Mouse (Mus musculus): Measurements from ENCODE around the gene Cyp2c23. TPM values are rescaled to one million over a fixed set of nuclear protein-coding genes. Genes with fewer than 3 reads are reported as not detected.
A peak's percentile ranks its signal among the peaks of the same experiment; 100 is the strongest.

Cyp2c23 gene
- polyA plus RNA-seq (2016; fragmentation: Nextera tagmentation; extraction: Ambion mirVana): not detected in 2 replicates

DNA sequence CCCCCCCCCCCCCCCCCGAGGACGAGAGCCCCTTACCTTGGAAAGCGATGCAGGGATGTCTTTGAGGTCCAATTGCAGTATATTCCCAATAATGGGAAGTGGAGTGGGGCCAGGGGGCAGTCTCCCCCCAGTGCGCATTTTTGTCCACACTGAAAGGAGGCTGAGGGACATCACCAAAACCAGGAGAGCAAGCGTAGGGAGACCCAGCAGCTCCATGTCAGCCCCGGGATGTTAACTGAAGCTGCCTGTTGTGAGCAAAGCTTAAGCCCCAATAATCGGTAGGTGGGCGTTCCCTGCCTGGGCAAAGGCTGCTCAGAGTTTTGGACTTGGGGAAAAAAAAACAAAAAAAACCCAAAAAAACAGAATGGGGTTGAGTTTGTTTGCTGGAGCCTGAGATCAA lies at the start of gene Cyp2c23:
TSS of gene Cyp2c23 (minus strand) at position 237 of the 400 bp plus-strand sequence.
- peaks cover 6% of the 10 kb centered on the region for H3K4me1 ChIP-seq
- 70% methylated on average over 8 of the region's 8 CpGs for WGBS
- H3K27me3 ChIP-seq (replicated peaks; ENCODE audit: low read depth, poor library complexity, severe bottlenecking): no peaks in the 10 kb centered on the region
- DNase-seq (ENCODE audit: low spot score): no peak
- no peaks in the 10 kb centered on the region for H3K36me3 ChIP-seq (replicated peaks)
- no peaks in the 10 kb centered on the region for H3K9me3 ChIP-seq
- H3K27ac ChIP-seq (replicated peaks): no peak within 1 kb of the TSS
- no peak within 1 kb of the TSS for H3K4me3 ChIP-seq

DNA sequence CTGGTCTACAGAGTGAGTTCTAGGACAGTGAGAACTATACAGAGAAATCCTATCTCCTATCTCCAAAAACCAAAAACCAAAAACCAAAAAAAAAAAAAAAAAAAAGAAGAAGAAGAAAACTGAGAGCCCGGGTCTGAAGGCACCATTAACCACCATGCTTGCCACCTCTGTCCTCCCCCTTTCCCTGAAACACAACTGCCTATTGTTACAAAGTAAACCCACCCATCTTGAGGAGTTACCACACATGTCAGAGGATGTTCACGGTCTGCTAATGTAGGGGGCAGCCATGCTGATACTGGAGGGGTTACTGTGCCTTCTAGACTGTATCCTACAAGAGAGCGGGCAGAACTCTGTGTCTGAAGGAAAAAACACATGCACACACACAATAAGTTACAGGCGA lies 48.0 kb upstream of the Cyp2c23 start:
- H3K4me3 ChIP-seq: no peak overlapping the region
- no peaks in the 10 kb centered on the region for H3K9me3 ChIP-seq
- H3K36me3 ChIP-seq (replicated peaks): peaks cover 81% of the 10 kb centered on the region
- WGBS: 83% methylated on average over 4 of the region's 4 CpGs
- no peak for DNase-seq (ENCODE audit: low spot score)
- 0 out of 2 replicates have a peak, but pooled peaks cover 4% of the 10 kb centered on the region for H3K4me1 ChIP-seq
- H3K27ac ChIP-seq (replicated peaks): no peak overlapping the region
- H3K27me3 ChIP-seq (replicated peaks; ENCODE audit: low read depth, poor library complexity, severe bottlenecking): no peaks in the 10 kb centered on the region

GRCm38 (mm10) chr19:44076457-44076856 lies 47.4 kb upstream of the Cyp2c23 start:
- WGBS: 76% methylated on average over 9 of the region's 9 CpGs
- DNase-seq (ENCODE audit: low spot score): peak; percentile 10
- Histone ChIP-seq H3K27me3 (replicated peaks; ENCODE audit: low read depth, poor library complexity, severe bottlenecking) (no peaks in the 10 kb centered on the region), H3K4me3 (no peak overlapping the region), H3K9me3 (no peaks in the 10 kb centered on the region), H3K27ac (replicated peaks) (no peak overlapping the region), H3K36me3 (replicated peaks) (peaks cover 78% of the 10 kb centered on the region), H3K4me1 (0 out of 2 replicates have a peak, but pooled peaks cover 4% of the 10 kb centered on the region)

DNA sequence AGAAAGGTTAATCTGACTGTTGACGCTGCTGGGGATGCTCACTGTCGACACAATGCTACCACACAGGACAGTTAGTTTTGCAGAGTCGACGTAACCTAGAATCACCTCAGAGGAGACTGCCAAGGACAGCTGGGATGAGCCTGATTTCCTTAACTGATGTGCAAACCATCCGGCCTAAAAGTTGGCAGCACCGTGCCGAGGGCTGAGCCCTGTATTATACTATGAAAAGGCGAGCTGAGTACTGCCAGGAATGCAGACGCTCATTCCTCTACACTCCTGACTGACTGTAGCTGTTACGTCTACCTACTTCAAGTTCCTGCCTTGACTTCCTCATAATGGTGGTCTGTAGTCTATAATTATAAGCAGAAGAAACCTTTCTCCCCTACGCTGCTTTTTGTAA lies 46.0 kb upstream of the Cyp2c23 start:
- WGBS: 86% methylated on average over 11 of the region's 11 CpGs
- Histone ChIP-seq H3K9me3 (no peaks in the 10 kb centered on the region), H3K4me3 (no peak overlapping the region), H3K27me3 (replicated peaks; ENCODE audit: low read depth, poor library complexity, severe bottlenecking) (no peaks in the 10 kb centered on the region), H3K4me1 (peaks cover 6% of the 10 kb centered on the region; the same call in 1 of the 2 replicates), H3K36me3 (replicated peaks) (peaks cover 70% of the 10 kb centered on the region), H3K27ac (replicated peaks) (no peak overlapping the region)
- no peak for DNase-seq (ENCODE audit: low spot score)

DNA sequence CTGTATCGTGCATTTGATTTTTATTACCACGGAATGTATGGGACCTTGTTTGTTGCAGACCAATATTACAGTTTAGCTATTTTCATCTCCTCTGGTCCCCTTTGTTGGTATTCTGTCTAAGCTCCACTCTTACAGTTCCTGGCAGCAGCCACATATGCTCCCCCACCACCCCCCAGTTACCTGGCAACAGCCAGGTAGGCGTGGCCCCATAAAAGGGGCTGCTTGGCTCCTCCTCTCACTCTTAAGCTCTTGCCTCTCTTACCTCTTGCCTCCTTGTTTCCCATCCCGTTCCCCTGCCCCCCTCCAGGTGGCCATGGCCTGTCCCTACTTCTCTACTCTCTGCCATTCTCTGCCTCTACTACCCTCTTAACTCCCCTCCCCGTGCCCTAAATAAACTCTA lies 42.2 kb upstream of the Cyp2c23 start:
- H3K9me3 ChIP-seq: no peaks in the 10 kb centered on the region
- 62% methylated on average over 5 of the region's 5 CpGs for WGBS

DNA sequence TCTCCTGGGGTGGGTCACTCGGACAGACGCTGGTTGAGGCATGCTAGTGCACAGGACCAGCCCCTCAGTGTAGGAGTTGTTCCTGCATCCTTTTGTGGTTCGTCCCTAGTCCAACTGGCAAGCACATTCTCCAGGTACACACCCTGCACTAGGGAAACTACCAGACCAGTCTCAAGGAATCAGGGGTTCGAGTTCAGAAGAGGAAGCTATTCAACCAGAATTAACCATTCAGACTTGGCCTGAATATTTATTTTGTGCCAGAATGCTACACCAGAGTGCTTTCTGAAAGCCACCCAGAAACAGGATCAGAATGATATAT lies 40.9 kb upstream of the Cyp2c23 start:
- peaks cover 15% of the 10 kb centered on the region for H3K4me1 ChIP-seq
- H3K27ac ChIP-seq (replicated peaks): peak overlapping the region; percentile 84
- WGBS: 12% methylated on average over 4 of the region's 4 CpGs
- H3K9me3 ChIP-seq: no peaks in the 10 kb centered on the region
- peak overlapping the region; percentile 84 for H3K4me3 ChIP-seq
- no peak for DNase-seq (ENCODE audit: low spot score)
- peaks cover 23% of the 10 kb centered on the region for H3K36me3 ChIP-seq (replicated peaks)
- H3K27me3 ChIP-seq (replicated peaks; ENCODE audit: low read depth, poor library complexity, severe bottlenecking): 0 out of 2 replicates have a peak, but pooled peaks cover 6% of the 10 kb centered on the region

More for the DNA sequence above, 42.2 kb upstream of the Cyp2c23 start:
- H3K4me3 ChIP-seq: no peak overlapping the region
- H3K27ac ChIP-seq (replicated peaks): no peak overlapping the region
- peaks cover 15% of the 10 kb centered on the region for H3K4me1 ChIP-seq
- H3K36me3 ChIP-seq (replicated peaks): peaks cover 32% of the 10 kb centered on the region
- 0 out of 2 replicates have a peak, but pooled peaks cover 6% of the 10 kb centered on the region for H3K27me3 ChIP-seq (replicated peaks; ENCODE audit: low read depth, poor library complexity, severe bottlenecking)
- DNase-seq (ENCODE audit: low spot score): no peak

DNA sequence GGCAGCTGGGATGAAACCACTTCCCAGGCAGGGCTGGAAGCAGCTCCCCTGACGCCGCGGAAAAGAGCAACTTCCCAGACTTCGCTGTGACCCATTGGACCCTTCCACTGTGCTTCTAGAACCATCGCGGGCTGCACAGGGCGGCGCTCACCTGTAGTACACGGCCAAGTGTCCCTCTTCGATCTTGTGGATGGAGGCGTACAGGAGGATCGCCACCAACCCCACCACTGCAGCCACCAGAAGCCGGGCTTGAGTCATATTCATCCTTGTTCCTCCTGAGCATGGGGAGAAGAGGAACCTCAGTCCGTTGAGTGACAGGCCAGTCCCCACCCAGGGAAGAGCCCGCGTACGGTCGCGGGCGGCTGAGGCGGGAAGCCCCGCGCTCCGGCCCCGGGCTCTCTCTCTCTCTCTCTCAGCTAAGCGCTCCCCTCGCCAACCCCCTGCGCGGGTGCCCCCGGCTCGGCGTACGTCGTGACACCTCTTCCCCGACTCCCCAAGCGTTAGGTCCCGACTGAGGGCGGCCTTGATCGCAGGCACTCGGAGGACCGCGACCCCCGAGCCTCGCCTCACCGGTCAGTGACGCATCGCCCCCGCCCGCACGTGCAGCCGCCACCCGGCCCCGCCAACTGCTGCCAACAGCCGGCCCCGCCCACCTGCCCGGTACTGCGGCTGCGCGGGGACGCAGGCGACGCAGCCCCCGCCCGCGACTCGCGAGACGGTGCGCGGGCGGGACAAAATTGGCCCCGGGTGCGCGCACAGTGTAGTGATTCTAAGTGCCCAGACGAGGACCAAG lies 40.3 kb upstream of the Cyp2c23 start, which contains the start of gene Erlin1:
TSS of gene Erlin1 (minus strand) at position 665 of the 793 bp plus-strand sequence.
- WGBS: under 1% methylated on average over 75 of the region's 75 CpGs
- DNase-seq (ENCODE audit: low spot score): peak; percentile 92
- peak within 1 kb of the TSS; percentile 84 for H3K27ac ChIP-seq (replicated peaks)

DNA sequence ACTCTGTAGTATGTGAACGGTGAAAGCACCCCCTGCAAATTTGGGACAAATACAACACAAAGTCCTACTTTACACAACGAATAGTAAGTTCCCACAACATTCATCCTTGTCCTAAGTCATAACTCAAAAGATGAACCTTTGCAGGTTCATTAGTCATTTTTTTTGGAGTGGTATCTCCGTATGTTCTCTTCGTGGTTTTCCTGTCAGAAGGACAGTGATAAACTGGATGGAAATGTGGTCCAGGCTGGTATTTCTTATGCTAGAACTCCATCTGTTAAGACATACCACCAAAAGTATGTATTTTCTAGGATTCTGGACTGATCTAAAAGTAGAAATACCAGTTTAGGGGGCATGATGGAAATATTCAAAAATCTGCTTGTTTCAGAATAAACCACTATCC lies 39.2 kb upstream of the Cyp2c23 start:
- peak overlapping the region; percentile 84 for H3K4me3 ChIP-seq
- peaks cover 27% of the 10 kb centered on the region for H3K36me3 ChIP-seq (replicated peaks)
- 87% methylated on average over 4 of the region's 4 CpGs for whole genome bisulfite sequencing
- H3K9me3 ChIP-seq: no peaks in the 10 kb centered on the region
- H3K4me1 ChIP-seq: peaks cover 15% of the 10 kb centered on the region
- DNase-seq (ENCODE audit: low spot score): no peak
- no peak overlapping the region for H3K27ac ChIP-seq (replicated peaks)
- 0 out of 2 replicates have a peak, but pooled peaks cover 6% of the 10 kb centered on the region for H3K27me3 ChIP-seq (replicated peaks; ENCODE audit: low read depth, poor library complexity, severe bottlenecking)

More for the DNA sequence above, 40.3 kb upstream of the Cyp2c23 start, which contains the start of gene Erlin1:
- no peaks in the 10 kb centered on the region for H3K9me3 ChIP-seq
- H3K4me1 ChIP-seq: peaks cover 15% of the 10 kb centered on the region
- 0 out of 2 replicates have a peak, but pooled peaks cover 6% of the 10 kb centered on the region for H3K27me3 ChIP-seq (replicated peaks; ENCODE audit: low read depth, poor library complexity, severe bottlenecking)
- peaks cover 22% of the 10 kb centered on the region for H3K36me3 ChIP-seq (replicated peaks)
- peak within 1 kb of the TSS; percentile 84 for H3K4me3 ChIP-seq

- H3K4me1 ChIP-seq: peaks cover 15% of the 10 kb centered on the region
- H3K27ac ChIP-seq (replicated peaks): no peak overlapping the region
- no peaks in the 10 kb centered on the region for H3K9me3 ChIP-seq
- 79% methylated on average over 9 of the region's 9 CpGs for WGBS
- H3K36me3 ChIP-seq (replicated peaks): peaks cover 23% of the 10 kb centered on the region
- no peak for DNase-seq (ENCODE audit: low spot score)
- 0 out of 2 replicates have a peak, but pooled peaks cover 6% of the 10 kb centered on the region for H3K27me3 ChIP-seq (replicated peaks; ENCODE audit: low read depth, poor library complexity, severe bottlenecking)
- H3K4me3 ChIP-seq: no peak overlapping the region
These were observed 38.5 kb upstream of the Cyp2c23 start for GRCm38 (mm10) chr19:44067323-44068049.

GRCm38 (mm10) chr19:44064734-44065133 lies 35.7 kb upstream of the Cyp2c23 start:
- Histone ChIP-seq H3K9me3 (no peaks in the 10 kb centered on the region), H3K36me3 (replicated peaks) (peaks cover 33% of the 10 kb centered on the region), H3K27me3 (replicated peaks; ENCODE audit: low read depth, poor library complexity, severe bottlenecking) (0 out of 2 replicates have a peak, but pooled peaks cover 6% of the 10 kb centered on the region), H3K4me1 (peaks cover 11% of the 10 kb centered on the region), H3K27ac (replicated peaks) (no peak overlapping the region), H3K4me3 (no peak overlapping the region)
- no peak for DNase-seq (ENCODE audit: low spot score)
- WGBS: 91% methylated on average over 2 of the region's 2 CpGs

DNA sequence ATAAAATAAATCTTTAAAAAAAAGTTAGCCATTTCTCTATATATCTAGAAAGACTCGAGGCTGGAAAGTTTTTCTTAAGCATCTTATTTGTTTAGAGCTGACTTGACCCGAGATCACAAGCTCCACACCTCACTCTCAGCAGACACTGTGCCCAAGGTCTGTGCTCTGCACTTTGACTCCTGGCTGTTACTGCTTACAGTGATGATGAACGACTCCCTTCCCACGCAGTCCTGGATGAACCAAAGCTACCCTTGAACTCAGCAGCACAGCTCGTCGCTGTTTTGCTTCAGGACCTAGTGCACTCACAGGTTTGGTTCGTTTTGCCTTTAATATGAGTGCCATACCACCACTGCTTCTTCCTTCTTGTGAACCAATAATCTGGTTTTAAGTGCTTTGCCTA lies 34.8 kb upstream of the Cyp2c23 start:
- no peak for DNase-seq (ENCODE audit: low spot score)
- H3K27me3 ChIP-seq (replicated peaks; ENCODE audit: low read depth, poor library complexity, severe bottlenecking): 0 out of 2 replicates have a peak, but pooled peaks cover 6% of the 10 kb centered on the region
- H3K36me3 ChIP-seq (replicated peaks): peaks cover 41% of the 10 kb centered on the region
- H3K9me3 ChIP-seq: no peaks in the 10 kb centered on the region
- WGBS: 90% methylated on average over 7 of the region's 7 CpGs
- no peak overlapping the region for H3K4me3 ChIP-seq
- peaks cover 4% of the 10 kb centered on the region for H3K4me1 ChIP-seq
- no peak overlapping the region for H3K27ac ChIP-seq (replicated peaks)

DNA sequence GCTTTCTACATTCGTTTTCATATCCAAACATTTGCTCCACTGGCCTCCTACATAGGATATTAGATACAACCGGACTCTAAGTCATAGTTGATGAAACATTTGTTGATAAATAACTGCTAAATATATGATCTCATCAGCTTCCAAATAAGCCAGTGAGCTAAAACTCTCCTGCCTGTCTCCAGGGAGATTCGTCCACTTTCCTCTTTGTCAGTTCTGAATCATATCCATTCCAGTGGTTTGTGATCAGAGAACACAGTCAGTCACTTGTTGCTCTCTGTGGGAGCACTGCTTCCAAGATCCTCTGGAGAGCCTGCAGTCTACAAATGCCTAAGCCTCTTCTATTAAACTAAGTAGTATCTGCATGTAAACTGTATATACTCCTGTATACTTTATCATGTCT lies 31.2 kb upstream of the Cyp2c23 start:
- H3K27ac ChIP-seq (replicated peaks): no peak overlapping the region
- H3K27me3 ChIP-seq (replicated peaks; ENCODE audit: low read depth, poor library complexity, severe bottlenecking): no peaks in the 10 kb centered on the region
- H3K4me3 ChIP-seq: no peak overlapping the region
- no peaks in the 10 kb centered on the region for H3K9me3 ChIP-seq
- peaks cover 67% of the 10 kb centered on the region for H3K36me3 ChIP-seq (replicated peaks)
- 89% methylated on average over 3 of the region's 3 CpGs for WGBS
- no peak for DNase-seq (ENCODE audit: low spot score)
- H3K4me1 ChIP-seq: no peaks in the 10 kb centered on the region

Measured in embryonic facial prominence, embryonic 10.5 days (tissue).